Mouse (Mus musculus) layer of hippocampus, adult 18-20 months (tissue): Measurements from ENCODE around the gene Cd209b. TPM values are rescaled to one million over a fixed set of nuclear protein-coding genes. Genes with fewer than 3 reads are reported as not detected.

Experiments used
- DNase-seq, 2 experiments: peaks; one replicate each; pipeline ENCODE4 v3.0.0; 2022; ENCODE audit warnings: low spot score in 2 of 2
- long read RNA-seq: library from polyadenylated mRNA; stranded (forward); transcript quantifications from one replicate; pipeline ENCODE4 v2.0.0, GENCODE M21; 2021
- total RNA-seq, 2 experiments: library from RNA; stranded (reverse); gene quantifications; 2 replicates each; pipeline ENCODE4 v1.2.3; 2021

The Cd209b gene
- total RNA-seq: 1 to 10 TPM in 1 of 2 experiments, under 1 TPM in 1; 0.58 to 1.4 TPM
- long read RNA-seq, partial matches to known transcripts: 0 of 3 reads
- long read RNA-seq, other reads (novel, unspliced or antisense): 1 of 3 reads

- no peak for DNase-seq
Measured at GRCm38 (mm10) chr8:3926744-3927143, at the start of gene Cd209b. Gene Cd209b, minus strand, starts transcription at chr8:3926844.

- DNase-seq: peak in 1 of 2 experiments; percentile 3
Measured at GRCm38 (mm10) chr8:3956037-3956436, 29.4 kb upstream of the Cd209b start.

GRCm38 (mm10) chr8:3954646-3955045 is 28.0 kb upstream of the Cd209b start, which contains the start of gene Cd209c:
Gene Cd209c, minus strand, starts transcription at chr8:3954746.
- DNase-seq: no peak

GRCm38 (mm10) chr8:3940023-3940422 is 13.4 kb upstream of the Cd209b start:
- DNase-seq: no peak

- DNase-seq: no peak
Measured at GRCm38 (mm10) chr8:3878455-3878854, 48.2 kb downstream of the Cd209b start, which contains the start of gene Cd209d. Gene Cd209d, minus strand, starts transcription at chr8:3878555.

GRCm38 (mm10) chr8:3876121-3876520 is 50.5 kb downstream of the Cd209b start:
- DNase-seq: no peak

Other genes with a start within 250 kb of the Cd209b start
- not detected for gene Fcer2a, start 232.7 kb downstream of the Cd209b start, total RNA-seq
- not detected for gene Clec4g, start 206.2 kb downstream of the Cd209b start, total RNA-seq
- gene Cd209a, start 177.9 kb downstream of the Cd209b start, total RNA-seq: 1 to 10 TPM in 1 of 2 experiments, under 1 TPM in 1; 0.57 to 1.0 TPM
- not detected for gene Cd209e, start 72.5 kb downstream of the Cd209b start, total RNA-seq
- not detected for gene Cd209d, start 48.3 kb downstream of the Cd209b start, total RNA-seq
- gene Cd209c, start 27.9 kb upstream of the Cd209b start, total RNA-seq: under 1 TPM in 1 of 2 experiments, not detected in 1; 0.57 TPM
- under 1 TPM; 0.37 to 0.43 TPM for gene Cd209f, start 179.0 kb upstream of the Cd209b start, total RNA-seq
- under 1 TPM in 1 of 2 experiments, not detected in 1; 0.22 TPM for gene Cd209g, start 207.3 kb upstream of the Cd209b start, total RNA-seq
- gene Evi5l, start 239.7 kb upstream of the Cd209b start, total RNA-seq: 100 to 1,000 TPM in 1 of 2 experiments, 10 to 100 TPM in 1; 93.2 to 102 TPM